Mouse (Mus musculus): ENCODE measurements at regions not wholly inside any gene's neighbourhood (a gene's known extent, or its start where the extent isn't known, plus 50 kb on each side); places are given as distances from the start of the nearest gene placed in this dataset.
A peak's percentile ranks its signal among the peaks of the same experiment; 100 is the strongest.

GRCm38 (mm10) chr16:61546043-61546442, 940.7 kb upstream of the Epha6 start:
- DNase-seq: peak; percentile 3

GRCm38 (mm10) chr16:61534775-61535174, 929.4 kb upstream of the Epha6 start:
- DNase-seq: no peak

All from right cerebral cortex, adult 18-20 months (tissue).